Mouse (Mus musculus) spleen, adult 18-20 months (tissue): ENCODE data around the gene Wdr62.
"Not testable (repeated sequence)": the region's sequence is repeated elsewhere in the genome, so short reads cannot be mapped to it uniquely, and the experiment has no call there.

Experiments used
- DNase-seq, 2 experiments: peaks; one replicate each; pipeline ENCODE4 v3.0.0; 2022; ENCODE audit warnings: mixed read lengths in 2 of 2

The Wdr62 gene

GRCm38 (mm10) chr7:30202895-30203690, 77.1 kb downstream of the Wdr62 start:
- no peak for DNase-seq

- not testable (repeated sequence) for DNase-seq
Observed at GRCm38 (mm10) chr7:30200661-30201060, 79.6 kb downstream of the Wdr62 start.

GRCm38 (mm10) chr7:30200200-30200599, 80.0 kb downstream of the Wdr62 start:
- no peak for DNase-seq

- DNase-seq: no peak
Observed at GRCm38 (mm10) chr7:30199498-30200139, 80.6 kb downstream of the Wdr62 start.

GRCm38 (mm10) chr7:30198481-30198971, 81.7 kb downstream of the Wdr62 start, which contains the start of gene Capns1:
Gene Capns1 (minus strand): TSS chr7:30198811.
- peak in 1 of 2 experiments; percentile 44 for DNase-seq

- DNase-seq: no peak
Observed at GRCm38 (mm10) chr7:30197592-30198129, 82.6 kb downstream of the Wdr62 start.

GRCm38 (mm10) chr7:30196171-30196570, 84.0 kb downstream of the Wdr62 start:
- DNase-seq: no peak

GRCm38 (mm10) chr7:30195461-30195860, 84.8 kb downstream of the Wdr62 start:
- no peak for DNase-seq

GRCm38 (mm10) chr7:30194884-30195283, 85.3 kb downstream of the Wdr62 start:
- peak; percentile 91 to 94 for DNase-seq

- peak in 1 of 2 experiments; percentile 28 for DNase-seq
Observed at GRCm38 (mm10) chr7:30194101-30194831, 86.0 kb downstream of the Wdr62 start.

- peak; percentile 73 to 82 for DNase-seq
Observed at GRCm38 (mm10) chr7:30193581-30194100, 86.6 kb downstream of the Wdr62 start.

GRCm38 (mm10) chr7:30193013-30193412, 87.2 kb downstream of the Wdr62 start:
- no peak for DNase-seq

- DNase-seq: no peak
Observed at GRCm38 (mm10) chr7:30192088-30192487, 88.1 kb downstream of the Wdr62 start.
